Mouse (Mus musculus) T-helper 2 cell (primary cell): ENCODE measurements at regions not wholly inside any gene's neighbourhood (a gene's known extent, or its start where the extent isn't known, plus 50 kb on each side); places are given as distances from the start of the nearest gene placed in this dataset.

ENCODE experiments used
- in situ Hi-C: fragments of 300-600 bp; cut with MboI, MseI; formaldehyde crosslinking; loops from one replicate; pipeline ENCODE4 v1.15.1; 2025; ENCODE audit warnings: high pct_unique_total_duplicates

DNA sequence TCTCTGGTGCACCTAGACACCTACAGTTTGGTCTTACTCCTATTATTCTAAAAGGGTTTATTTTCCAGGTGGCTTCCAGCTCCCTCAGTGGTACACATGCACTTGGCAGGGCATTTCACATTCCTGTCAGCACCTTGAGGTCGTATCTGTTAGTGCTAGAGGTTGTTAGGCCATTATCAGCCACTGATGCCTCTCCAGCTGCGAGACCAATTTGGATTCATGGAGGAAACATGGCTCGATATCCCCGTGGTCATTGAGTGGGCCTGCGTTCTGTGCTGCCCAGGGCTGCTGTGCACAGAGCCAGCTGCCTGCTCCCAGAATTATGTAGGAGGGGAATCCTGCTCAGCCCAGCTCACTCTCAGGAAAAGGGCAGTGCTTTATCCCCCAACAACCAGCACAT lies 60.1 kb upstream of the Irx1 start:
- in situ Hi-C loops: no loop called here

DNA sequence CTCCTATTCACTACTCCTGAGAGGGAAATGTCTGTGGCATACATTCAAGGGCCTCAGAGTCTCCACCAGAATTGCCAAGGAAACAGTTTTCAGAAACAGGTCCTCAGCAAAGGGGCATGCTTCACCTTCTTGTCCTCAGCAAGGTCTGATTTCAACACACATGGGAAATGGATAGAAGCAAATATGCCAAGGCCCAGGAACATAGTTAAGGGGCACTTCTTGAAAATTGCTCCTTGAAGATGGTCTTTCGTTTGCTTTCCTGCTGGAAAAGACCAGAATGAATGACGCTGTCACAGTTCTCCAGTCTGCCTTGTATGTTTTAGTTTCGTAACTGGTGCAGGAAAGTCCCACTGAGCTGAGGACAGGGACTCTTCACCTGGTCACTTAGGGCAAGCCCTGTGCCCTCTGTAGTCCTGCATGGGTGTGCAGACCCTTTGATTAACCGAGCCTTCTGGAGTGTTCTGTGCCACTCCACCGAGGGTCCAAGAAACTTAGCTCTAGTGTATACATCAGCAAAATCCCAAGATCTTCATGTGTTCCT lies 80.5 kb upstream of the Irx1 start:
- in situ Hi-C loops: no loop called here

DNA sequence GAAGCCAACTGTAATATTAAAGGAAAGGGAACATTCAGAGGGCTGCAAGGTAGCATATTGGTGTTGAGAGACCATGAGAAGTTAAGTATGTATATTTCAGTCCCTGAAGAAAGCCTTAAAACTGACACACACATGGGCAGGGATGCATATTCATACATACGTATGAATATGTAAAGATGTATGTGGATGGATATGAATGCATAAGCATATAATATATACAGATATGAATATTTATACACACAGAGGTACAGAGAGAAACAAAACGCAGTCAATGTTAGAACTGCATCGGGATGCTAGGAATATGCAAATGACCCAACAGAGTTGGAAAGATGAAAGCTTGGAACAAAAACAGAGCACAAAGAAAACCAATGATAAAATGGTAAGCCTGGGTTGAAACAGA lies 92.9 kb upstream of the Irx1 start:
- in situ Hi-C loops: no loop called here

DNA sequence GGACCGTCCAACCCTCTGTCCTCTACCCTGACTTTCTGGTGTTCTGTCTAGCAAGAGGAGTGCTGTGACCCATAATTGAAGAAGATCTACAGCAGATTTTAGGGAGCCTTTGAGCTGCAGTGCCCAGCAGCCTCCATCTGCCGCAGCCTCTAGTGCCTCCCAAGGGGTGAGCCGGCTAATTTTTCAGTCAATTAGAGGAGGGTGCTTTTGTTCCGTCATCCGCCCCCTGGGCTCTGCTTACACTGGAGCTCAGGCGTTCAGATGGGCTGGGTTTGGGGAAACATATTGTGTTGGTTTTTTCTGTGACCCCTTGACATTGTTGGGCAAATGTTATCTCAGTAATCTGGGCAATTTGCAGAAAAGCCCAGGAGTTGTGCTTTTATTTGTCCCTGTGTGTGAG lies 98.1 kb upstream of the Irx1 start:
- in situ Hi-C loops: no loop called here

DNA sequence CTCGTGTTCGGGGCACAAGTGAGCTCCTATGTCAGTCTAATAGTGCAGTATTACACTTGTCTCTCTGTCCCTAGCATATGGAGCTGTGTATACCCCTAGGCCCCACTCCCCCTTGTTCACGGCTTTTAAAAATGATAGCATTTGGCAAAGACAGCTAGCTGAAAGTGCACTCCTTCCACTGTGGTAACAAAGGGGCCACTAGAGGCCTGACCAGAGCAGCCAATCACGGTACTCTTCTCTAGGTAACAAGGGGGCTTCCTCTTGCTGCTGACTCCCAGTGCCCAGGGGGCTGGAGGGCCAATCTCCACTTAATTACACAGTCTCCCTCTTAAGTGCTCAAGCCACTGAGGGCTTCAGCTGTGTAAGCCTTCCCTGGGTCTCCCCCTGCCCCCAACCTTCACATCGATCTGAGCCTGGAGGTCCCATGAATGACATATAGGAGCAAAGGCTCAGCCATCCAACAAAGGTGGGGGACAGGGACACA lies 99.8 kb upstream of the Irx1 start:
- in situ Hi-C loops: no loop called here

DNA sequence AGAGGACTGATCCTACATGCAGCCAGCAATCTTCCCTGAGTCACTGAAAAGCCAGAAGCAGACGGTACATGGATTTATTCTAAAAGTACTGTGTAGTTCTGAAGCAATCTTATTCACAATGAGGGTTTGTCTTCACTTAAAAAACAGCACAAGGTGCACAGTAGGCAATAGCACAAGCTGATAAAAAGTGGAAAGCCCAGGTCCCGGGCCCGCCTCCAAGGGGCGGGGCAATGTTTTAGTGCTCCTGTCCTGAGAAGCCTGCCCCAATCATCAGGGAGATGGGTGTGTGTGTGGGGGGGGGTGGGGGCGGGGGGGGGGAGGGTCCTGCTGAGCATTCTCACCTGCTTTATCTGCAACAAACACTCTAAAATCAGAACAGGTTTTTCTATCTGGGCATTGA lies 133.1 kb upstream of the Irx1 start:
- in situ Hi-C loops: no loop called here

DNA sequence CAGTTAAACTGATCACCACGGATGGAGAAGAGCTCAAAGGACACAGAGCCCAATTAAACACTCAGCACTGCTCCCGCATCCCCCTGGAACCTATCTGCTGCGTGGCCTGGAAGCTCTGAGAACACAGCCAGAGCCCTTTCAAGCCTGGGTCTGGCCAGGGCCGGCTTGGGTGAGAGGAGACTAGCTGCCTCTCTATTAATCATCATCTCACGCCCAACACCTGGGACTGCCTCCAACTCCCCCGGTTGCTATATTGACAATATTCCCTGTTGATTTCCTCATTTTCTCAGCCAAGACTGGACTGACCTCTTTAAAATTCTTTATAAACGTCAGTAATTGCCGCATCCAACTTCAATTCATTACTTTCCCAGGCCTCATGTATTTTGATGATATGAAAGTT lies 133.7 kb upstream of the Irx1 start:
- in situ Hi-C loops: no loop called here

DNA sequence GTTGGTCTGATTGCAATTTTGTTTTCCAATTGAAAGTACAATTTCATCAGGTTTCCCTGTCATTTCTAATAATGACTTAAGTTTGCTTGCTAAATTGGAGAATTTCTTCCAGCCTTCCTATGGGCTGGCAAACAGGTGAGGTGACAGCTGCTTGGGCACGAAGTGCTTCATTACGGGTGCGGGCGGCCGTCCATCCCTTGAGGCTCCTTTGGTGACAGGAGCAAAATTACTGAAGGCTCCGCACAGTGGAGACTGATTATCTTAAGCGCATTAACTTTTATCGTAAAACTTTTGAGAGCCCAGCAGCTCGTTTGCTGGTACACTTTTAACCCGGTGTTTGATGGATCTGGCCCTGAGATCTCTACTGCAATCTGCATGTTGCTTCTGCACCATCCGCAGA lies 134.3 kb upstream of the Irx1 start:
- in situ Hi-C loops: no loop called here

DNA sequence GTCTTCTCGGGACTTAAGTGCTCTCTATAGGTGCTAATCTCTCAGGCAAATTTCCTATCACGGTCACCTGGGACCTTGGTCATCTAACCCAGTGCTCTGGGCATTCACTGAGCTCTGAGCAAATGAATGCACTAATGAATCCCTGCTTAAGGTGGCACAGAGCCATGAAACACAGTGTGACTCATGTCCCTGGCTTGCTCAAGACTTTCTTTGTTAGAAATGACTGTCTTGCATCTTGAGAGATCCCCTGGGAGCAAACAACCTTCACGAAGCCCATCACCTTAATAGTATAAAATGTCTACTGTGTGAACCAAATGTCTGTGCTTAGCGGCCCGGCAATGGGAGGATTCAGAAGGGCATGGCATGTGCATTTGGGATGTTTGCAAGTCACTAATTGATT lies 137.2 kb upstream of the Irx1 start:
- in situ Hi-C loops: no loop called here

DNA sequence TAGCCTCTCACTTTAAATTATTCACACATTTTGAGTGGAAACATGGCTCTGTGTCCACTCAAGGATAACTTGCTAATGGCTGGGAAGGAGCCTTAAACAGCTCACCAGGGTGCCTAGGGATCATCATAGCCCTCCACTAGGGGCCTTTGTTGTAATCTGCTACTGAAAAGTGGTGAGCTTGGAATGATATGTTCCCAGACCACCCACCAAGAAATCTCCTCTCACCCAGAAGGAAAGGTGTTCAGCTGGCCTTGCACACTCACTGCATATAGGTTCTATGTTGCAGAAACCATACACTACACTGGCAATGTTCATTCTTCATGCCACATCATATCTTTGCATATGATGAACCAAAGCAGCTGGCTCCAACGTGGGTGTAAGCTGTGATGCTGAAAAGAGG lies 145.1 kb upstream of the Irx1 start:
- in situ Hi-C loops: no loop called here

DNA sequence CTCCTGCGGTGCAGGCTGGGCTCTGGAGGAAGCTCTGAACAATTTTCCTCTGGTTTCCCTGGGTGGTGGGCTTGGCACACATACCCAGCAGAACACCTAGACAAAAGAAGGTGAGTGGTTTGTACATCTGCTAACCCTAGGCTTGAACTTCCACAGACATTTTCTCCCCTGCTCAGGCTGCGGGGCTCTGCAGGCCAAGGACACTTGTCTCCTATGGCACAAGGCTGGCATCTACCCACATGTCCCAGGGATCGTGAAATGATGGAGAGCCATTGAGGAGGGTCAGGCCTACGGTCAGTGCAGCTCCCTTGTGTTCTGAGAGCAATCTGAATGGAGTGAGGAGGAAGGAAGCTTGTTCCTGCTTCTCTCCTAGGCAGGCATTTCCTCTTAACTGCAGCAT lies 150.4 kb upstream of the Irx1 start:
- in situ Hi-C loops: no loop called here

DNA sequence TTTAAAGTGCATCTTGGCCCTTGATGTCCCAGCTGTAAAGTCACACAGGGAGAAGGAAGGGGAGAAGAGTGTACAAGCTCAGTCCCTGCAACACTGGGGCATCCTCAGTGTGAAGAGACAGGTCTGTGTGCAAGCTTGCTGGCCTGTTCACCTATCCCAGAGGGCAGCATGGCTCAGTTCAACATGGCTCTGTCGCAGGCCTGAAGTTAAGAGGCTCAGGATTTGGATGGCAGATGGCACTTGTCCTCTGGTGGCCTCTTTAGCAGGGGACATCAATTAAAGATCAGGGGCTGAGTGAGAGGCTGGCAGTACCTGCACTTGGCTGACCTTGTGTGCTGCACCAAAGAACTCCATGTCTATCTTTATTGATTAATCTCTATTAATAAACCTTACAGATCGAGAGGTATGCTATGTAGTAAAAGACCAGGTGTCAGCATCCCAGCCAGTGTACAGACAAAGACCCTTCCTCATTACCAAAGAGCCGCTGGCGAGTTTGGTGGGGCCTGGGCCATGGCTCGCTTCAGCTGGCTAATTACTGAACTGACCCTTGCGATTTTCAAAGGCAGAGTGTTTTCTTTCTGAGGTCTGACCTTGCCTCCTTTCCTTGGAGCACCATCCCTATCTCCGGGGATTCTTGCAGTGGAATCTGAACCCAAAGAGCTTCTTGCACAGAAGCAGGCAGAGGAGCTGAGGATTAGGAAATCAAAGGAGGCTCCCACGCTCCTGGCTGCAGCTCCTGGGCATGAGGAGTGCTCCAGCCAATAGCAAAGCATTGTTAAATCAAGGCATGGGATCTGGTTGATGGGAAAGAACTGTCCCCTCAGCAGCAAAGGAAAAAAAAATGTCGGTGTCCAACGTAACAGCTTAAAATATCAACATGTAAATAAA lies 151.5 kb upstream of the Irx1 start:
- in situ Hi-C loops: no loop called here

DNA sequence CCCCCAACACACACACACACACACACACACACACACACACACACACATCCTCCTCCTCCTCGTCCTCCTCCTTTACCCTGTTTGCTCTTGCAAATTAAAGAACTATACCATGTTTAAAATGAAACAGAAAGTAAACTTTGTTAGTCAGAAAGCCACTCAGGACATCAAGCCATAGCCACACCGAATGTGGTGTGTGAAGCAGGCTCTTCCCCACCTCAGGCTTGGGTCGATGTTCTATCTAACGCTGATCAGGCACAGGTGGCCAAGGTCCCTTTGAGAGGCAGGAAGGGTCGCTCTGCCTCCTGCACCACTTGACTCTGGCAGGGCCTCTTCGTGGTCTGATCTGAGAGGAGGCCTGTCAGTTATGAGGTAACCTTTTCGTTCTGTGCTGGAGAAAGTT lies 156.9 kb upstream of the Irx1 start:
- in situ Hi-C loops: no loop called here

DNA sequence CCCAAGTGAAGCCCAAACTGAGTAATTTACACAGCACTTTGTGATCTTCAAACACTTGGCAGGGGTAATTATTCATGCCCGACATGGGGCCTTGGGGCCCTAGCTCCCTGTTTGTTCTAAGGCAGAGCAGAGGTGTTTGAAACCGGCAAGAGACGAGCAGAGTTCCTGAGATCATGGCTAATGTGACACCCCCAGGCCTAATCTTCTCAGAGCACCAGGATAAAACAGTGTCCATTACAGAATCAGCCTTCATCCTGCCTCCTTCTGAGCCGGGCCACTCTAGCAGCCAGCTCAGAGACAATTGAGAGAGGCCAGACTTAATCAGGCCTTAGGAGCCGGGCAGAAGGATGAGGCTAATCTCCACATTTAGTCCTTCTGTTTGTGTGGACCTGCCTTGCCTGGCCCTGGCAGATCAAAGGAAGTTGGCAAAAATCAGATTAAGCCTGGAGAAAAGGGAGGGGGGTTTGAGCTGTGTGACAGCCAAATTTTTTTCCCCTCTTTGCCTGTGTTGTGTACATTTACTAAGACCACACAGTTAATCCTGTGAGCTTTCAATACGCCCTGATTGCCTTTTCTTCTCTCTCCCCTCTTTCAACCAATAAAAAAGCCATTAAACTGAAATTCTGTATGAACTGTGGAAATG lies 157.5 kb upstream of the Irx1 start:
- in situ Hi-C loops: no loop called here

DNA sequence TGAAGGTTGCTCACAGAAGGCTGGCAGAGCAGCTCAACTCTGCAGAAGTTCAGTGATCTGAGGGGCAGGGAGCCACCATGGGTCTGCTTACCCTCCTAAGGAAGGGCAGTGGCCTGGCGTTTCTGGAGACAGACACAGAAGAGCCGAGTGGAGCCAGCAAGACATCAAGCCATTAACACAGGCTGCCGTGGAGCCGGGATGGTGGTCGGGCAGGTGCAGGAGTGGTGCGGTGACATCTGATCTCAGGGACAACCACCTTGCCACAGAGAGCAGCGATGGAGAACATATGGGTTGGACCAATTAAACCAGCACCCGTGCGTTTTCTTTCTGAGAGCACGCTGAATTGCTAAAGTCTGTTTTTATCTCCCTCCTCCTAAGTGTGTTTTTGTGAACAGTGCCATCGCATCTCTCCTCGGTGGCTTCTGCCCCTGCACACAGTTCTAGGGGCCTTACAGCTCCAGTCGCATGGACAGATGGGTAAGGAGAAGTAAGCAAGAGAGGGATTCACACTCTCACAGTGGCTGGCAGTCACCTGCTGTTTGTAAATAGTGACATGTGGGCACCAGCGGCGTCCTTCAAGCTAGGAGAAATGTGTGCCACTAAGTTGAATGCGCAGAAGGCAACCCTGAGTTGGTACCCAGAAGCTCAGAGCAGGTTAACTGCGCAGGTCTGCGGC lies 158.2 kb upstream of the Irx1 start:
- in situ Hi-C loops: no loop called here

DNA sequence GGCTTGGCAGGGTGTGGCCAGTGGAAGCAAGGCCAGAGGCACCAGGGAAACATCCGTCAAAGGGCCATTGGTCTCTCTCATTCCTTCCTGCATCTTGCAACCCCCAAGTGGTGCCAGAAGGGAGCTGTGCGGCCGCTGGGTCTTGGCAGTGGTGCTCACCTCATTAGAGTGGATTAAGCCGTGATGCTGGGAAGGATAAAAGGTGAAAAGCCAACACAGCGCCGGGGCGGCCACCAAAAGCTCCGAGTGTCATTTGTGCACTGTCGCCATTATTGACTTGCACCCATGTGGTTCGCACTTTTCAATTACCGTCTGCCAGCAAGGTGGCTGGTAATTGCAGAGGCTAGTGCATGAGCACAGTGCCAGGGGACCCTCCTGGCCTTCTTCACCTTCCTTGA lies 158.7 kb upstream of the Irx1 start:
- in situ Hi-C loops: no loop called here

DNA sequence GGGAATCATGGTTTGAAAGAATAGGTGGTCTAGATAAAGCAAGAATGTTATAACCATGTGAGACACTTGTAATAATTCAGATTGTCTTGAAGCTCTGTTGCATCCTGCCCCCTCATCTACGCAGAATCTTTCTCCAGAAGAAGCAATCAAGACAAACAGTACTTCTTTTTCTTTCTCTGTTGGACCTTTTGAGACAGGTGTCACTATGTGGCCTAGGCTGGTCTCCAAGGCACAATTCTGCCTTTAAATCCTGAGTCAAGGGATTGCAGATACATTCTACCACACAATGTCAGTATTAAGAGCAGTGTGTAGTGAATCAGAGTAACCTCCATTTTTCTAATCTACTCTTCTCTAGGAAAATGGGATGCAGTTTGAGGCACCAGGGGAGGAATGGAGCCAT lies 164.8 kb upstream of the Irx1 start:
- in situ Hi-C loops: no loop called here

DNA sequence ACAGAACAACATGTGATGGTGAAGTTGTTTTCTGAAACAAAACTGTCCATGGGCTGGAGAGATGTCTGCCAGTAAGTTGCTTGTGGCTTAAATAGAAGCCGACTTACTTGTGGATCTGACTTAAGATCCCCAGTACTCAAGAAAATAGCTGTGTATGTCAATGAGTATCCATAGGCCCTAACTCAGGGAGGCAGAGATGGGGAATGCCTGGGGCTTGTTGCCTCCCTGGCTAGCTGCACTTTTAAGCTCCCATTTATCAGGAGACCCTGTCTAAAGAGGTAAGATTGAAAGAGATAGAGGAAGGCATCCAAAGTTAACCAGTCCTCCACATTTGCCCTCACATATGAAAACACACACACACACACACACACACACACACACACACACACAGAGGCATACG lies 167.8 kb upstream of the Irx1 start:
- in situ Hi-C loops: no loop called here

DNA sequence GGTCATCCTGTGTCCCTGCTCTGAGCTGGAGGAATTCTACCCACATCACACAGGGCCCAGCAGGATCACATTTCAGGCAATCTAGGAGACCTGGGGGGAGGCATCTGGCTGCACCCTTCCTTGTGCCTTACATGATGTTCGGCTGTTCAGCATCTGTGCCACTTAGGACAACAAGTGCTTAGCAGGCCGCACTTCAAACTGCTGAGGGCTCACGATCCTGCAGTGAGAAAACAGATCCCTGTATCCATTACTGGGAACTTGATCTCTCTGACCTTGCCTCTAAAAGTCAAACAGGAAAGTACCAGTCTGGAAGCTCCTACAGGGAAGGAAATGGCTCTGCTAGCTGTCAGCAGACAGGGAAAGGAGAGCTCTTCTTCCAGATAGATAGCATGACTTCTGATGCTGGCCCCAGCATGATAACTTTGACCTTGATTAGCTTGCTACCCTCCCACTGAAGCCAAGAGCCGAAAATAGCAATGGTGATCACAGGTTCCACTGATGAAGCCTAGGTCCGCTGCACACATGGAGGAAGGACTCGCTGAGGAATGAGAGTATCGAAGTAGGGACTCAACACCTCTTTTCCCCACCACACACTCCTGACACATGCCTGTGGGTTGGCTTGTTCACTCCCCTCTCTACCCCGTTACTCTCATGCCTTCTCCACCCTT lies 170.7 kb upstream of the Irx1 start:
- in situ Hi-C loops: no loop called here

DNA sequence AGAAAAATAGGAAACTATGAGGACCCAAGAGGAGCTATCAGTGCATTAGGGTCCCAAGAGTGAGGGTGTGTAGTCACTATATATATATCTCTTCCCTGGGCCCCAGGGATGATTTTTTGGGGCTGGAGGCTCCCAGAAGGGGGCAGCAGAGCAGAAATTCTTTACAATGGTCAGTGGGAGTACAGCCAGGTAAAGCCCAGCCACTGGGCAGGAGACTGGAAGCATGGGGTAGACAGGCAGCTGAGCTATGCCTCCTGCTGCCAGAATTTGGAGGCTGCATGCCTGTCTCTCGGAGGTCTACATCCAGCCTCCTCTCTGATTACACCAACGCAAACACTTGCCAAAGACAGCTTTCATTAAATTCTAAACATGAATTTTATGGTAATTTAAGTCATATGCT lies 202.7 kb upstream of the Irx1 start:
- in situ Hi-C loops: no loop called here

DNA sequence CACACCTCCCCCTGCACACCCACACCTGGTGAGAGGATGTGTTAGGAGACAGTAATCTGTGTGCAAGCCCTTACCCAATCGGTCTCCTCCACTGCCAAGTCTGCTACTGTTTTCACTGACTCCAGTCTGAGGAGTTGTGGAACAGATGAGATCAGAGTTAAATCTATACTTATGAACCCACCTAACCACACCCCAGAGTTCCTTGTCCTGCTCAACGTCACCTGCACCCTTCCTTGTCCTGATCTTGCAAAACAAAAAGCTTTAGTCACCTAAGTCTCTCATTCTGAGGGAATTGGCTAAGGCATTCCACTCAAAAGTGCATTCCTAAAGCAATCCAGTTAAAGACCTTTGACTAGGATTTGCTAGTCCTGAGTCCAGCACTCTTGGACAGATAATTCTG lies 203.9 kb upstream of the Irx1 start:
- in situ Hi-C loops: no loop called here

DNA sequence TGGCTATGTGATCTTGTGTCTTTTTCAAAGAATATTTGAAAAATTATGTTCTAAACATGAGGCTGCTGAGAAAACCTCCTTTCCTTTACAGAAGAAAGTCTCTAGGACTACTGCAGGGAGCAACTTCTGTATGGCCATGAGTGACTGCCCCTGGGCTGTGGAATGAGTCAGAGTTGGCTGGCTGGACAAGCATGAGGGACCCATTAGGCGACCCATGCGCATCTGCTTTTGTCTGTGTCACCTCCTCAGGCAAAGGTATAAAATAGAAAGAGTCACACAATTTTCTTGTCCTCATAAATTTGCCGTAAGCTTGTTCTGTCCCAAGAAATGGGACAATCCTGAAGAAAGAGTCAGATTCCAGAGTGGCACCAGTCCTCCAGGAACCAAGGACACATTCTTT lies 220.1 kb upstream of the Irx1 start:
- in situ Hi-C loops: no loop called here
